In genomic region chr7:90281759-90282546, GRCm38 (mm10) we compare ENCODE assay signal across 25 mouse cellular contexts. TPM values are rescaled to one million over a fixed set of nuclear protein-coding genes. Genes with fewer than 3 reads are reported as not detected.
DNase-seq lines count a peak whose midpoint lies in the region; ATAC-seq lines count a peak whose summit lies in the region.
"Had no signal": no experiment of that assay in that cellular context is flagged by ENCODE, and none has a peak within 500 bp of the region (broad histone marks: within the 10 kb centered on the region; RNA-seq: fewer than 3 reads in every experiment).

No protein-coding gene starts in this region.

- no peak overlapping the region for H3K9ac ChIP-seq in limb, embryonic 11.5 days (ENCODE audit: low read length)
- H3K9ac ChIP-seq: forebrain, embryonic 12.5 days; heart, embryonic 15.5 days; hindbrain, embryonic 12.5 days; liver, embryonic 14.5 days had no signal

- no peak for DNase-seq in limb, embryonic 11.5 days (ENCODE audit: low spot score)
- DNase-seq in limb, embryonic 10.5 days (ENCODE audit: low spot score): no peak
- peak; percentile 32 for DNase-seq in forelimb bud, embryonic 11.5 days (ENCODE audit: low read depth, low spot score)
- DNase-seq in thymus, postnatal 10 days (ENCODE audit: low spot score in 2 of 2): no peak
- no peak for DNase-seq in left cerebral cortex, adult 11 months (ENCODE audit: low spot score)
- DNase-seq: cerebellum, adult 9-10 months; heart, adult 2 months; lung, postnatal 14 days; thymus, postnatal 25 days had no signal

- no peaks in the 10 kb centered on the region for H3K36me3 ChIP-seq in limb, embryonic 11.5 days (ENCODE audit: control insufficient read depth, insufficient read depth, low read length)
- no peaks in the 10 kb centered on the region for H3K36me3 ChIP-seq in limb, embryonic 10.5 days
- H3K36me3 ChIP-seq: forebrain, embryonic 12.5 days; heart, embryonic 15.5 days; hindbrain, embryonic 12.5 days had no signal

- peak; percentile 22; the same call in 1 of the 2 replicates for ATAC-seq in limb, embryonic 11.5 days (ENCODE audit: insufficient number of reproducible peaks, low FRiP score, low TSS enrichment, low read depth)
- ATAC-seq in common myeloid progenitor, adult 5-6 weeks (replicated peaks; ENCODE audit: low read depth, poor library complexity, severe bottlenecking): peak; percentile 77
- ATAC-seq in megakaryocyte, adult 5-6 weeks (ENCODE audit: poor library complexity, severe bottlenecking): peak; percentile 43; the same call in 1 of the 2 replicates
- ATAC-seq: activated CD4-positive, CD25-positive, alpha-beta regulatory T cell, adult 4 months; inflammation-experienced regulatory T-cells, adult 6 months; midbrain, embryonic 16.5 days had no signal

- H3K4me3 ChIP-seq in limb, embryonic 11.5 days (ENCODE audit: low read depth, low read length): no peak overlapping the region
- H3K4me3 ChIP-seq in limb, embryonic 10.5 days: no peak overlapping the region
- H3K4me3 ChIP-seq: forebrain, embryonic 12.5 days; heart, adult 2 months; heart, embryonic 15.5 days; hindbrain, embryonic 12.5 days had no signal

- H3K27ac ChIP-seq in limb, embryonic 11.5 days (replicated peaks; ENCODE audit: low read depth, low read length): no peak overlapping the region
- no peak overlapping the region for H3K27ac ChIP-seq in limb, embryonic 10.5 days
- H3K27ac ChIP-seq: forebrain, embryonic 12.5 days; heart, adult 2 months; heart, embryonic 15.5 days; hindbrain, embryonic 12.5 days; liver, embryonic 14.5 days had no signal

- no peak overlapping the region for H3K4me2 ChIP-seq in limb, embryonic 11.5 days (ENCODE audit: low read depth, severe bottlenecking)
- H3K4me2 ChIP-seq: forebrain, embryonic 12.5 days; heart, embryonic 15.5 days; hindbrain, embryonic 12.5 days had no signal

- no peaks in the 10 kb centered on the region for H3K4me1 ChIP-seq in limb, embryonic 11.5 days (ENCODE audit: control insufficient read depth, insufficient read depth, low read length)
- H3K4me1 ChIP-seq in limb, embryonic 10.5 days: peaks cover 15% of the 10 kb centered on the region; the same call in 1 of the 2 replicates
- H3K4me1 ChIP-seq: forebrain, embryonic 12.5 days; hindbrain, embryonic 12.5 days had no signal

- no peaks in the 10 kb centered on the region for H3K9me3 ChIP-seq in limb, embryonic 11.5 days (ENCODE audit: control insufficient read depth, low read length)
- H3K9me3 ChIP-seq in limb, embryonic 10.5 days (replicated peaks): no peaks in the 10 kb centered on the region
- H3K9me3 ChIP-seq: forebrain, embryonic 12.5 days; heart, embryonic 15.5 days; hindbrain, embryonic 12.5 days had no signal

- no peaks in the 10 kb centered on the region for H3K27me3 ChIP-seq in limb, embryonic 11.5 days (ENCODE audit: control insufficient read depth, insufficient read depth, low read length)
- no peaks in the 10 kb centered on the region for H3K27me3 ChIP-seq in limb, embryonic 10.5 days (ENCODE audit: low read depth, poor library complexity, severe bottlenecking)
- H3K27me3 ChIP-seq: forebrain, embryonic 12.5 days; heart, embryonic 15.5 days; hindbrain, embryonic 12.5 days had no signal

- 79% methylated on average over 11 of the region's 11 CpGs for WGBS in limb, embryonic 11.5 days
- 89% methylated on average over 11 of the region's 11 CpGs for whole genome bisulfite sequencing in limb, embryonic 10.5 days

RNA-seq across cellular contexts. Expression of gene Ccdc83, which starts 16.4 kb away (rescaled TPM):
- not detected in 2 replicates for polyA plus RNA-seq in limb, embryonic 11.5 days (2014; fragmentation: Nextera tagmentation; extraction: Ambion mirVana)
- polyA plus RNA-seq in limb, embryonic 10.5 days (2016; fragmentation: Nextera tagmentation; extraction: Ambion mirVana): not detected in 2 replicates
- not detected in 2 replicates for total RNA-seq in common myeloid progenitor, adult 5-6 weeks (2017)
- total RNA-seq in megakaryocyte, adult 5-6 weeks (2015): not detected in 2 replicates
- total RNA-seq in megakaryocyte, adult 5-6 weeks (2017): not detected in 2 replicates
- total RNA-seq: adrenal gland, postnatal 10 days; gastrocnemius, adult 8-10 months; heart, adult 2 months; layer of hippocampus, postnatal 14 days; left cerebral cortex, postnatal 14 days had no signal
- polyA plus RNA-seq: forebrain, embryonic 12.5 days; frontal cortex, adult 2 months; heart, embryonic 15.5 days; hindbrain, embryonic 12.5 days; kidney, embryonic 14.5 days; large intestine, adult 2 months; liver, embryonic 14.5 days; midbrain, embryonic 16.5 days had no signal

RNA-seq across cellular contexts. Expression of gene Sytl2, which starts 20.1 kb away (rescaled TPM):
- 5.0 and 7.1 TPM in 2 replicates for polyA plus RNA-seq in limb, embryonic 11.5 days (2014; fragmentation: Nextera tagmentation; extraction: Ambion mirVana)
- 1.3 and 2.7 TPM in 2 replicates for polyA plus RNA-seq in limb, embryonic 10.5 days (2016; fragmentation: Nextera tagmentation; extraction: Ambion mirVana)
- total RNA-seq in common myeloid progenitor, adult 5-6 weeks (2017): 0.39 TPM in 1 of 2 replicates, not detected in the other
- 1.4 and 1.9 TPM in 2 replicates for total RNA-seq in megakaryocyte, adult 5-6 weeks (2015)
- 1.7 and 2.3 TPM in 2 replicates for total RNA-seq in megakaryocyte, adult 5-6 weeks (2017)

Comparison
In these comparisons a context has a peak if more than half of its experiments do, and no peak if none do; other contexts are left out.
1. ATAC-seq: peak in every context shown above with its lines; median percentile 77 in common myeloid progenitor, adult 5-6 weeks; 43 in megakaryocyte, adult 5-6 weeks; 22 in limb, embryonic 11.5 days.